Mouse (Mus musculus): ENCODE data around the gene 2410002F23Rik. TPM values are rescaled to one million over a fixed set of nuclear protein-coding genes. Genes with fewer than 3 reads are reported as not detected.

Gene 2410002F23Rik
- total RNA-seq, 2 experiments from 2014 or later: 63.5 to 95.5 TPM

Other genes starting within 250 kb of the 2410002F23Rik start
- gene Klk1b26, start 234.6 kb upstream of the 2410002F23Rik start, total RNA-seq (2014; fragmentation: Nextera tagmentation): not detected in 2 replicates
- not detected in 2 replicates for gene Klk1b26, start 234.6 kb upstream of the 2410002F23Rik start, total RNA-seq (2017)
- not detected in 2 replicates for gene Klk1b27, start 194.4 kb upstream of the 2410002F23Rik start, total RNA-seq (2014; fragmentation: Nextera tagmentation)
- not detected in 2 replicates for gene Klk1b27, start 194.4 kb upstream of the 2410002F23Rik start, total RNA-seq (2017)
- not detected in 2 replicates for gene Klk1b21, start 144.4 kb upstream of the 2410002F23Rik start, total RNA-seq (2014; fragmentation: Nextera tagmentation)
- gene Klk1b21, start 144.4 kb upstream of the 2410002F23Rik start, total RNA-seq (2017): not detected in 2 replicates
- gene Klk1b22, start 134.0 kb upstream of the 2410002F23Rik start, total RNA-seq (2014; fragmentation: Nextera tagmentation): not detected in 2 replicates
- not detected in 2 replicates for gene Klk1b22, start 134.0 kb upstream of the 2410002F23Rik start, total RNA-seq (2017)
- not detected in 2 replicates for gene Klk1b16, start 110.0 kb upstream of the 2410002F23Rik start, total RNA-seq (2014; fragmentation: Nextera tagmentation)
- gene Klk1b16, start 110.0 kb upstream of the 2410002F23Rik start, total RNA-seq (2017): not detected in 2 replicates
- gene Klk1b24, start 58.5 kb upstream of the 2410002F23Rik start, total RNA-seq (2014; fragmentation: Nextera tagmentation): not detected in 2 replicates
- gene Klk1b24, start 58.5 kb upstream of the 2410002F23Rik start, total RNA-seq (2017): not detected in 2 replicates
- gene Klk1b3, start 48.5 kb upstream of the 2410002F23Rik start, total RNA-seq (2014; fragmentation: Nextera tagmentation): not detected in 2 replicates
- not detected in 2 replicates for gene Klk1b3, start 48.5 kb upstream of the 2410002F23Rik start, total RNA-seq (2017)
- not detected in 2 replicates for gene Klk1b4, start 39.3 kb upstream of the 2410002F23Rik start, total RNA-seq (2014; fragmentation: Nextera tagmentation)
- gene Klk1b4, start 39.3 kb upstream of the 2410002F23Rik start, total RNA-seq (2017): not detected in 2 replicates
- not detected in 2 replicates for gene Klk1b5, start 30.8 kb upstream of the 2410002F23Rik start, total RNA-seq (2014; fragmentation: Nextera tagmentation)
- gene Klk1b5, start 30.8 kb upstream of the 2410002F23Rik start, total RNA-seq (2017): not detected in 2 replicates
- gene Klk1, start 21.4 kb upstream of the 2410002F23Rik start, total RNA-seq (2014; fragmentation: Nextera tagmentation): not detected in 2 replicates
- not detected in 2 replicates for gene Klk1, start 21.4 kb upstream of the 2410002F23Rik start, total RNA-seq (2017)
- not detected in 2 replicates for gene Gm36864, start 10.5 kb upstream of the 2410002F23Rik start, total RNA-seq (2014; fragmentation: Nextera tagmentation)
- not detected in 2 replicates for gene Gm36864, start 10.5 kb upstream of the 2410002F23Rik start, total RNA-seq (2017)
- 1.2 TPM in 1 of 2 replicates, not detected in the other for gene 1700028J19Rik, start within 50 bp of the 2410002F23Rik start, total RNA-seq (2014; fragmentation: Nextera tagmentation)
- 0.67 TPM in 1 of 2 replicates, not detected in the other for gene 1700028J19Rik, start within 50 bp of the 2410002F23Rik start, total RNA-seq (2017)
- not detected in 2 replicates for gene Acp4, start 10.7 kb downstream of the 2410002F23Rik start, total RNA-seq (2014; fragmentation: Nextera tagmentation)
- 0.26 TPM in 1 of 2 replicates, not detected in the other for gene Acp4, start 10.7 kb downstream of the 2410002F23Rik start, total RNA-seq (2017)
- not detected in 2 replicates for gene Gm15517, start 14.7 kb downstream of the 2410002F23Rik start, total RNA-seq (2014; fragmentation: Nextera tagmentation)
- not detected in 2 replicates for gene Gm15517, start 14.7 kb downstream of the 2410002F23Rik start, total RNA-seq (2017)
- gene Clec11a, start 60.2 kb downstream of the 2410002F23Rik start, total RNA-seq (2014; fragmentation: Nextera tagmentation): 2.5 and 3.7 TPM in 2 replicates
- 4.4 and 4.8 TPM in 2 replicates for gene Clec11a, start 60.2 kb downstream of the 2410002F23Rik start, total RNA-seq (2017)
- not detected in 2 replicates for gene Shank1, start 63.5 kb downstream of the 2410002F23Rik start, total RNA-seq (2014; fragmentation: Nextera tagmentation)
- not detected in 2 replicates for gene Shank1, start 63.5 kb downstream of the 2410002F23Rik start, total RNA-seq (2017)
- gene Syt3, start 137.4 kb downstream of the 2410002F23Rik start, total RNA-seq (2014; fragmentation: Nextera tagmentation): 1.1 TPM in 1 of 2 replicates, not detected in the other
- 0.15 TPM in 1 of 2 replicates, not detected in the other for gene Syt3, start 137.4 kb downstream of the 2410002F23Rik start, total RNA-seq (2017)
- gene 1700008O03Rik, start 139.1 kb downstream of the 2410002F23Rik start, total RNA-seq (2014; fragmentation: Nextera tagmentation): 4.1 TPM in 1 of 2 replicates, not detected in the other
- 1.8 and 2.4 TPM in 2 replicates for gene 1700008O03Rik, start 139.1 kb downstream of the 2410002F23Rik start, total RNA-seq (2017)
- gene Lrrc4b, start 182.3 kb downstream of the 2410002F23Rik start, total RNA-seq (2014; fragmentation: Nextera tagmentation): not detected in 2 replicates
- not detected in 2 replicates for gene Lrrc4b, start 182.3 kb downstream of the 2410002F23Rik start, total RNA-seq (2017)
- gene Aspdh, start 218.7 kb downstream of the 2410002F23Rik start, total RNA-seq (2014; fragmentation: Nextera tagmentation): not detected in 2 replicates
- gene Aspdh, start 218.7 kb downstream of the 2410002F23Rik start, total RNA-seq (2017): not detected in 2 replicates
- 26.4 and 62.3 TPM in 2 replicates for gene Josd2, start 221.3 kb downstream of the 2410002F23Rik start, total RNA-seq (2014; fragmentation: Nextera tagmentation)
- gene Josd2, start 221.3 kb downstream of the 2410002F23Rik start, total RNA-seq (2017): 15.9 and 31.2 TPM in 2 replicates
- gene Emc10, start 249.8 kb downstream of the 2410002F23Rik start, total RNA-seq (2014; fragmentation: Nextera tagmentation): 63.1 and 126 TPM in 2 replicates
- 33.7 and 42.0 TPM in 2 replicates for gene Emc10, start 249.8 kb downstream of the 2410002F23Rik start, total RNA-seq (2017)
- 12.3 TPM in 1 of 2 replicates, not detected in the other for gene Fam71e1, start 249.9 kb downstream of the 2410002F23Rik start, total RNA-seq (2014; fragmentation: Nextera tagmentation)
- gene Fam71e1, start 249.9 kb downstream of the 2410002F23Rik start, total RNA-seq (2017): 0.67 and 3.0 TPM in 2 replicates